Mouse (Mus musculus): ENCODE results near the gene Abcc10. TPM values are rescaled to one million over a fixed set of nuclear protein-coding genes. Genes with fewer than 3 reads are reported as not detected.

Gene Abcc10
- total and polyA plus RNA-seq, 3 experiments: 1.1 to 4.1 (median 3.8) TPM

DNA sequence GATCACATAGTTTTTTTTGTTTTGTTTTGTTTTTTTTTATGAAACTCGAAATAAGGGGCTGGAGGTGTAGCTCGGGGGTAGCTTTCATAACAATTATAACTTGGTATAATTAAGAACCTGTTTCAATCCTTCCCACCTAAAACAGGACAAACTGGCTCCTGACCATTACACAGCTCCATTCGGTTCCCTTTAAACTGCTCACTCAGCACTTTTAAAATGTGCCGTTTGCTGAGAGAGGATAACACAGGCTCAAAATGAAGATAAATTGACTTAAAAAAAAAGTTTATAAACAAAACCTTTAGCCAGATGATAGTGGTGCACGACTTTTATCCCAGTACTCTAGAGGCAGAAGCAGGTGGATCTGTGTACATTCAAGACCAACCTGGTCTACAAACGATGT lies 42.7 kb downstream of the Abcc10 start:
- peaks cover 2 to 8% of the 10 kb centered on the region in 2 experiments for H3K36me3 ChIP-seq (replicated peaks in 1 of 2; ENCODE audit: control insufficient read depth in 1 of 2, insufficient read depth in 1 of 2, low read length in 1 of 2)
- no peaks in the 10 kb centered on the region for H3K9me3 ChIP-seq (replicated peaks; ENCODE audit: low read length)
- no peak overlapping the region for H3K4me3 ChIP-seq (replicated peaks in 1 of 3; ENCODE audit: low read depth in 2 of 3, low read length in 2 of 3, poor library complexity in 1 of 3)
- DNase-seq (ENCODE audit: extremely low read depth): no peak
- H3K9ac ChIP-seq (ENCODE audit: insufficient read depth, low read depth): no peak overlapping the region
- TF ChIP-seq PAX5 (IDR thresholded peaks at IDR 0.05; ENCODE audit: low read length) (no peak), MAFK (IDR thresholded peaks at IDR 0.05; ENCODE audit: insufficient replicate concordance, low read length) (peak; percentile 91), KAT2A (IDR thresholded peaks at IDR 0.05; ENCODE audit: insufficient replicate concordance, low read length) (no peak)
- peaks cover 3% of the 10 kb centered on the region for H3K27me3 ChIP-seq (replicated peaks)
- H3K4me2 ChIP-seq (ENCODE audit: insufficient read depth, low read depth, poor library complexity, severe bottlenecking): no peak overlapping the region
- in situ Hi-C loops (cut with MboI; ENCODE audit: low pct_ligation_motif_present, low pct_unique_long_range_greater_than_20kb, low sequenced_read_pairs): no loop called here
- H3K4me1 ChIP-seq (ENCODE audit: control insufficient read depth in 1 of 2, insufficient read depth in 2 of 2): peaks cover 7 to 16% of the 10 kb centered on the region in 2 experiments
- no peak overlapping the region for H3K27ac ChIP-seq (ENCODE audit: insufficient read depth, low read depth)
- dilution Hi-C loops (cut with MboI; ENCODE audit: extremely low pct_ligation_motif_present, extremely low pct_unique_long_range_greater_than_20kb, low sequenced_read_pairs): no loop called here
- H3K79me2 ChIP-seq (replicated peaks; ENCODE audit: control insufficient read depth, extremely low read depth, insufficient read depth, poor library complexity, severe bottlenecking): peaks cover 20% of the 10 kb centered on the region

GRCm38 (mm10) chr17:46284653-46285052 lies 43.5 kb downstream of the Abcc10 start:
- in situ Hi-C loops (cut with MboI; ENCODE audit: low pct_ligation_motif_present, low pct_unique_long_range_greater_than_20kb, low sequenced_read_pairs): no loop called here
- H3K4me1 ChIP-seq (ENCODE audit: control insufficient read depth in 1 of 2, insufficient read depth in 2 of 2): peaks cover 7 to 16% of the 10 kb centered on the region in 2 experiments
- no peak overlapping the region for H3K27ac ChIP-seq (ENCODE audit: insufficient read depth, low read depth)
- no peak for DNase-seq (ENCODE audit: extremely low read depth)
- H3K4me2 ChIP-seq (ENCODE audit: insufficient read depth, low read depth, poor library complexity, severe bottlenecking): no peak overlapping the region
- no peak overlapping the region for H3K4me3 ChIP-seq (replicated peaks in 1 of 3; ENCODE audit: low read depth in 2 of 3, low read length in 2 of 3, poor library complexity in 1 of 3)
- dilution Hi-C loops (cut with MboI; ENCODE audit: extremely low pct_ligation_motif_present, extremely low pct_unique_long_range_greater_than_20kb, low sequenced_read_pairs): no loop called here
- H3K36me3 ChIP-seq (replicated peaks in 1 of 2; ENCODE audit: control insufficient read depth in 1 of 2, insufficient read depth in 1 of 2, low read length in 1 of 2): peaks cover 4 to 16% of the 10 kb centered on the region in 2 experiments
- no peaks in the 10 kb centered on the region for H3K27me3 ChIP-seq (replicated peaks)
- H3K79me2 ChIP-seq (replicated peaks; ENCODE audit: control insufficient read depth, extremely low read depth, insufficient read depth, poor library complexity, severe bottlenecking): peaks cover 22% of the 10 kb centered on the region
- H3K9ac ChIP-seq (ENCODE audit: insufficient read depth, low read depth): no peak overlapping the region
- no peaks in the 10 kb centered on the region for H3K9me3 ChIP-seq (replicated peaks; ENCODE audit: low read length)
- no peak for TF ChIP-seq PAX5 (IDR thresholded peaks at IDR 0.05; ENCODE audit: low read length)
- no peak for TF ChIP-seq NELFE (IDR thresholded peaks at IDR 0.05; ENCODE audit: low read depth, low read length)
- no peak for TF ChIP-seq MEF2A (IDR thresholded peaks at IDR 0.05; ENCODE audit: borderline replicate concordance, low read depth, low read length)
- no peak for TF ChIP-seq JUN (IDR thresholded peaks at IDR 0.05; ENCODE audit: insufficient read depth, low read depth, low read length)

GRCm38 (mm10) chr17:46283911-46284310 lies 44.2 kb downstream of the Abcc10 start:
- H3K36me3 ChIP-seq (replicated peaks in 1 of 2; ENCODE audit: control insufficient read depth in 1 of 2, insufficient read depth in 1 of 2, low read length in 1 of 2): peaks cover 9 to 22% of the 10 kb centered on the region in 2 experiments
- H3K9ac ChIP-seq (ENCODE audit: insufficient read depth, low read depth): no peak overlapping the region
- no peak for TF ChIP-seq ZC3H11A (IDR thresholded peaks at IDR 0.05; ENCODE audit: low read depth, low read length)
- no peak for TF ChIP-seq ZMIZ1 (IDR thresholded peaks at IDR 0.05; ENCODE audit: low read depth, low read length)
- TF ChIP-seq GABPA (IDR thresholded peaks at IDR 0.05; ENCODE audit: insufficient replicate concordance, low read depth, low read length): no peak
- no peak for TF ChIP-seq EP300 (IDR thresholded peaks at IDR 0.05; ENCODE audit: low read length)
- no peak for TF ChIP-seq SIN3A (IDR thresholded peaks at IDR 0.05; ENCODE audit: low read length)
- TF ChIP-seq TCF12 (IDR thresholded peaks at IDR 0.05; ENCODE audit: low read depth, low read length): no peak
- TF ChIP-seq MXI1 (IDR thresholded peaks at IDR 0.05; ENCODE audit: low read depth, low read length): no peak
- TF ChIP-seq IRF4 (IDR thresholded peaks at IDR 0.05; ENCODE audit: low read depth, low read length): no peak
- no peak for TF ChIP-seq USF2 (conservative IDR thresholded peaks at IDR 0.05; ENCODE audit: low read depth, low read length)
- no peak for TF ChIP-seq ELF1 (IDR thresholded peaks at IDR 0.05; ENCODE audit: low read depth, low read length)
- no peak overlapping the region for H3K4me3 ChIP-seq (replicated peaks in 1 of 3; ENCODE audit: low read depth in 2 of 3, low read length in 2 of 3, poor library complexity in 1 of 3)
- H3K27ac ChIP-seq (ENCODE audit: insufficient read depth, low read depth): no peak overlapping the region
- H3K4me2 ChIP-seq (ENCODE audit: insufficient read depth, low read depth, poor library complexity, severe bottlenecking): no peak overlapping the region
- dilution Hi-C loops (cut with MboI; ENCODE audit: extremely low pct_ligation_motif_present, extremely low pct_unique_long_range_greater_than_20kb, low sequenced_read_pairs) (no loop called here), in situ Hi-C loops (cut with MboI; ENCODE audit: low pct_ligation_motif_present, low pct_unique_long_range_greater_than_20kb, low sequenced_read_pairs) (no loop called here)
- H3K79me2 ChIP-seq (replicated peaks; ENCODE audit: control insufficient read depth, extremely low read depth, insufficient read depth, poor library complexity, severe bottlenecking): peaks cover 22% of the 10 kb centered on the region
- H3K9me3 ChIP-seq (replicated peaks; ENCODE audit: low read length): no peaks in the 10 kb centered on the region
- no peaks in the 10 kb centered on the region for H3K27me3 ChIP-seq (replicated peaks)
- peaks cover 7 to 16% of the 10 kb centered on the region in 2 experiments for H3K4me1 ChIP-seq (ENCODE audit: control insufficient read depth in 1 of 2, insufficient read depth in 2 of 2)
- DNase-seq (ENCODE audit: extremely low read depth): no peak

All from CH12.LX (cell line).